In genomic region chr8:77214665-77215064, GRCm38 (mm10) we compare ENCODE assay signal across 9 mouse cellular contexts.
DNase-seq lines count a peak whose midpoint lies in the region; ATAC-seq lines count a peak whose summit lies in the region.
"Had no signal": no experiment of that assay in that cellular context is flagged by ENCODE, and none has a peak within 500 bp of the region (broad histone marks: within the 10 kb centered on the region; RNA-seq: fewer than 3 reads in every experiment).

No protein-coding gene starts in this region.

- 0 out of 2 replicates have a peak overlapping the region, but pooled peaks have one; percentile 5 for H3K4me2 ChIP-seq in embryonic facial prominence, embryonic 12.5 days (replicated peaks)
- peak overlapping the region; percentile 37 for H3K4me2 ChIP-seq in embryonic facial prominence, embryonic 13.5 days
- peak overlapping the region; percentile 41 for H3K4me2 ChIP-seq in lung, embryonic 15.5 days

- H3K27me3 ChIP-seq in embryonic facial prominence, embryonic 12.5 days: no peaks in the 10 kb centered on the region
- H3K27me3 ChIP-seq in embryonic facial prominence, embryonic 10.5 days (replicated peaks; ENCODE audit: low read depth, poor library complexity, severe bottlenecking): no peaks in the 10 kb centered on the region
- no peaks in the 10 kb centered on the region for H3K27me3 ChIP-seq in embryonic facial prominence, embryonic 13.5 days
- H3K27me3 ChIP-seq in lung, embryonic 15.5 days: no peaks in the 10 kb centered on the region

- no peak overlapping the region for H3K9ac ChIP-seq in embryonic facial prominence, embryonic 12.5 days
- no peak overlapping the region for H3K9ac ChIP-seq in embryonic facial prominence, embryonic 13.5 days
- H3K9ac ChIP-seq in lung, embryonic 15.5 days: no peak overlapping the region

- H3K36me3 ChIP-seq in embryonic facial prominence, embryonic 12.5 days: no peaks in the 10 kb centered on the region
- H3K36me3 ChIP-seq in embryonic facial prominence, embryonic 10.5 days (replicated peaks): no peaks in the 10 kb centered on the region
- H3K36me3 ChIP-seq in embryonic facial prominence, embryonic 13.5 days: no peaks in the 10 kb centered on the region
- no peaks in the 10 kb centered on the region for H3K36me3 ChIP-seq in lung, embryonic 15.5 days

- ATAC-seq in embryonic facial prominence, embryonic 12.5 days (ENCODE audit: insufficient number of reproducible peaks, insufficient read depth, low FRiP score, low TSS enrichment): peak; percentile 29; the same call in 1 of the 2 replicates
- 0 out of 2 replicates have a peak, but pooled peaks have one; percentile 59 for ATAC-seq in embryonic facial prominence, embryonic 13.5 days (ENCODE audit: insufficient number of reproducible peaks, insufficient read depth, low FRiP score, low TSS enrichment, low read depth)
- peak; percentile 80; the same call in 1 of the 2 replicates for ATAC-seq in lung, embryonic 15.5 days (ENCODE audit: borderline replicate concordance, extremely low read depth, low FRiP score, low TSS enrichment)

- no peak overlapping the region for H3K4me3 ChIP-seq in embryonic facial prominence, embryonic 12.5 days
- H3K4me3 ChIP-seq in embryonic facial prominence, embryonic 10.5 days: no peak overlapping the region
- H3K4me3 ChIP-seq in embryonic facial prominence, embryonic 13.5 days: no peak overlapping the region
- peak overlapping the region; percentile 1; the same call in 1 of the 2 replicates for H3K4me3 ChIP-seq in lung, embryonic 15.5 days

- WGBS in embryonic facial prominence, embryonic 12.5 days: 48% methylated on average over 8 of the region's 8 CpGs
- WGBS in embryonic facial prominence, embryonic 10.5 days: 89% methylated on average over 8 of the region's 8 CpGs
- WGBS in embryonic facial prominence, embryonic 13.5 days: 45% methylated on average over 8 of the region's 8 CpGs
- WGBS in lung, embryonic 15.5 days: 20% methylated on average over 8 of the region's 8 CpGs

- H3K27ac ChIP-seq in embryonic facial prominence, embryonic 12.5 days: peak overlapping the region; percentile 47; the same call in 1 of the 2 replicates
- H3K27ac ChIP-seq in embryonic facial prominence, embryonic 10.5 days (replicated peaks): no peak overlapping the region
- peak overlapping the region; percentile 84 for H3K27ac ChIP-seq in embryonic facial prominence, embryonic 13.5 days
- peak overlapping the region; percentile 55 for H3K27ac ChIP-seq in lung, embryonic 15.5 days
- H3K27ac ChIP-seq: macrophage had no signal

- H3K9me3 ChIP-seq in embryonic facial prominence, embryonic 12.5 days: no peaks in the 10 kb centered on the region
- no peaks in the 10 kb centered on the region for H3K9me3 ChIP-seq in embryonic facial prominence, embryonic 10.5 days
- H3K9me3 ChIP-seq in embryonic facial prominence, embryonic 13.5 days: no peaks in the 10 kb centered on the region
- no peaks in the 10 kb centered on the region for H3K9me3 ChIP-seq in lung, embryonic 15.5 days

- peaks cover 8% of the 10 kb centered on the region; the same call in 1 of the 2 replicates for H3K4me1 ChIP-seq in embryonic facial prominence, embryonic 12.5 days
- 0 out of 2 replicates have a peak, but pooled peaks cover 4% of the 10 kb centered on the region for H3K4me1 ChIP-seq in embryonic facial prominence, embryonic 10.5 days
- H3K4me1 ChIP-seq in embryonic facial prominence, embryonic 13.5 days: peaks cover 31% of the 10 kb centered on the region
- peaks cover 19% of the 10 kb centered on the region for H3K4me1 ChIP-seq in lung, embryonic 15.5 days

- no peak for DNase-seq in embryonic facial prominence, embryonic 10.5 days (ENCODE audit: low spot score)
- peak; percentile 49 for DNase-seq in layer of hippocampus, adult 9-11 months
- DNase-seq in layer of hippocampus, postnatal 36 days: no peak
- DNase-seq in frontal cortex, postnatal 25 days (ENCODE audit: low spot score in 2 of 2): no peak
- DNase-seq in ovary, postnatal 10 days (ENCODE audit: low spot score): no peak

Comparison
In these comparisons a context has a peak if more than half of its experiments do, and no peak if none do; other contexts are left out.
1. ATAC-seq: peak in every context shown above with its lines; median percentile 80 in lung, embryonic 15.5 days; 59 in embryonic facial prominence, embryonic 13.5 days; 29 in embryonic facial prominence, embryonic 12.5 days.